Mouse (Mus musculus) cerebellum, adult 2 months (tissue): ENCODE results near the gene Slc25a15. TPM values are rescaled to one million over a fixed set of nuclear protein-coding genes. Genes with fewer than 3 reads are reported as not detected.
A peak's percentile ranks its signal among the peaks of the same experiment; 100 is the strongest.

ENCODE experiments used
- DNase-seq, 2 experiments: peaks; one replicate each; pipeline ENCODE4 v3.0.0; 2021
- H3K27ac ChIP-seq: fragments of 200-500 bp; 2 replicates; pipeline ENCODE4 v1.5.1; 2012; ENCODE audit warnings: low read length, control low read depth, inconsistent platforms; ENCODE audit not compliant: insufficient read depth
- H3K27me3 ChIP-seq: fragments of 200-500 bp; 2 replicates; pipeline ENCODE4 v1.6.1; 2012; ENCODE audit warnings: inconsistent platforms, mild to moderate bottlenecking, low read length, moderate library complexity; ENCODE audit not compliant: control insufficient read depth, insufficient read depth
- H3K4me1 ChIP-seq: fragments of 200-500 bp; 2 replicates; pipeline ENCODE4 v1.6.1; 2011; ENCODE audit warnings: low read length; ENCODE audit not compliant: control insufficient read depth, insufficient read depth
- H3K4me3 ChIP-seq: fragments of 200-500 bp; replicated peaks from 2 replicates; pipeline ENCODE3; 2011; ENCODE audit warnings: mild to moderate bottlenecking, low read depth, low read length, control low read depth; ENCODE audit not compliant: insufficient read depth
- CTCF ChIP-seq: fragments of 200-500 bp; IDR thresholded peaks from 2 replicates; pipeline ENCODE4 v1.5.1; 2011; ENCODE audit warnings: low read depth, mild to moderate bottlenecking, control low read depth, low read length, moderate library complexity, borderline replicate concordance; ENCODE audit not compliant: insufficient read depth
- POLR2A ChIP-seq: fragments of 200-500 bp; IDR thresholded peaks from 2 replicates; pipeline ENCODE4 v1.6.1; 2011; ENCODE audit warnings: low read length, control low read depth, borderline replicate concordance; ENCODE audit not compliant: insufficient read depth
- WGBS: fragments of 180-500 bp; shearing (Covaris S2); methylation state at CpG from one replicate; pipeline ENCODE4 v1.1.7; 2018; 5-methylcytosine and 5-hydroxymethylcytosine counted together
- polyA plus RNA-seq: library from polyadenylated mRNA; depleted of rRNA; stranded (reverse); fragments of >200 nt; gene quantifications from 2 replicates; pipeline ENCODE4 v1.2.3, GENCODE M21; 2012; rRNA removed

Gene Slc25a15
- 12.1 and 13.1 TPM in 2 replicates for polyA plus RNA-seq

- DNase-seq: peak; percentile 88 to 92
- TF ChIP-seq CTCF (no peak), POLR2A (peak; percentile 90)
- Histone ChIP-seq H3K4me1 (peaks cover 2% of the 10 kb centered on the region; the same call in 1 of the 2 replicates), H3K4me3 (peak within 1 kb of the TSS; percentile 77), H3K27me3 (no peaks in the 10 kb centered on the region), H3K27ac (peak within 1 kb of the TSS; percentile 90)
- WGBS: 2% methylated on average over 53 of the region's 77 CpGs
Observed at GRCm38 (mm10) chr8:22398142-22398951, at the start of gene Slc25a15. Slc25a15 (minus strand) TSS chr8:22398597.

GRCm38 (mm10) chr8:22411971-22412370 is 13.6 kb upstream of the Slc25a15 start:
- TF ChIP-seq POLR2A (no peak), CTCF (no peak)
- H3K27me3 ChIP-seq: no peaks in the 10 kb centered on the region
- DNase-seq: no peak
- 12% methylated on average over 8 of the region's 8 CpGs for WGBS
- H3K4me1 ChIP-seq: peaks cover 3% of the 10 kb centered on the region
- H3K4me3 ChIP-seq: peak overlapping the region; percentile 93
- H3K27ac ChIP-seq: no peak overlapping the region

- H3K27me3 ChIP-seq: no peaks in the 10 kb centered on the region
- DNase-seq: peak; percentile 87 to 89
- under 1% methylated on average over 25 of the region's 25 CpGs for WGBS
- peak within 1 kb of the TSS; percentile 93 for H3K4me3 ChIP-seq
- H3K27ac ChIP-seq: peak within 1 kb of the TSS; percentile 78; the same call in 1 of the 2 replicates
- peak; percentile 53; the same call in 1 of the 2 replicates for TF ChIP-seq POLR2A
- no peak for TF ChIP-seq CTCF
- peaks cover 3% of the 10 kb centered on the region for H3K4me1 ChIP-seq
Observed at GRCm38 (mm10) chr8:22411282-22411702, 12.9 kb upstream of the Slc25a15 start, which contains the start of gene Mrps31. Mrps31 (plus strand) TSS chr8:22411361.

GRCm38 (mm10) chr8:22410688-22411281 is 12.4 kb upstream of the Slc25a15 start:
- H3K27me3 ChIP-seq: no peaks in the 10 kb centered on the region
- WGBS: 13% methylated on average over 16 of the region's 16 CpGs
- H3K27ac ChIP-seq: peak overlapping the region; percentile 78; the same call in 1 of the 2 replicates
- H3K4me1 ChIP-seq: peaks cover 3% of the 10 kb centered on the region
- DNase-seq: no peak
- TF ChIP-seq CTCF: no peak; the same call in 1 of the 2 replicates
- no peak for TF ChIP-seq POLR2A
- peak overlapping the region; percentile 93 for H3K4me3 ChIP-seq

GRCm38 (mm10) chr8:22405733-22406132 is 7.3 kb upstream of the Slc25a15 start:
- no peak overlapping the region for H3K27ac ChIP-seq
- no peak for DNase-seq
- TF ChIP-seq CTCF: no peak
- TF ChIP-seq POLR2A: no peak
- no peak overlapping the region for H3K4me3 ChIP-seq
- no peaks in the 10 kb centered on the region for H3K4me1 ChIP-seq
- no peaks in the 10 kb centered on the region for H3K27me3 ChIP-seq
- 76% methylated on average over 6 of the region's 6 CpGs for WGBS

GRCm38 (mm10) chr8:22403235-22403634 is 4.8 kb upstream of the Slc25a15 start:
- no peak overlapping the region for H3K27ac ChIP-seq
- WGBS: 91% methylated on average over 2 of the region's 2 CpGs
- DNase-seq: no peak
- no peak overlapping the region for H3K4me3 ChIP-seq
- no peaks in the 10 kb centered on the region for H3K4me1 ChIP-seq
- no peaks in the 10 kb centered on the region for H3K27me3 ChIP-seq
- TF ChIP-seq POLR2A (no peak), CTCF (no peak)

GRCm38 (mm10) chr8:22400593-22400992 is 2.2 kb upstream of the Slc25a15 start:
- no peak for TF ChIP-seq POLR2A
- 89% methylated on average over 4 of the region's 4 CpGs for WGBS
- Histone ChIP-seq H3K27me3 (no peaks in the 10 kb centered on the region), H3K27ac (no peak overlapping the region), H3K4me1 (peaks cover under 1% of the 10 kb centered on the region; the same call in 1 of the 2 replicates), H3K4me3 (no peak overlapping the region)
- DNase-seq: no peak

GRCm38 (mm10) chr8:22399285-22399880 is 986 bp upstream of the Slc25a15 start:
- no peak for DNase-seq
- H3K27me3 ChIP-seq: no peaks in the 10 kb centered on the region
- H3K4me1 ChIP-seq: peaks cover 2% of the 10 kb centered on the region; the same call in 1 of the 2 replicates
- no peak for TF ChIP-seq POLR2A
- no peak overlapping the region for H3K4me3 ChIP-seq
- 77% methylated on average over 8 of the region's 8 CpGs for WGBS
- H3K27ac ChIP-seq: no peak overlapping the region
